Mouse (Mus musculus) G1E (cell line): Measurements from ENCODE around the gene Fbln1.

Source experiments
- CTCF ChIP-seq: IDR thresholded peaks from 2 replicates; pipeline ENCODE4 v1.5.1; 2012; ENCODE audit warnings: low read depth, low read length, inconsistent platforms, mixed read lengths
- GATA1 ChIP-seq: IDR thresholded peaks from 2 replicates; pipeline ENCODE4 v1.6.1; 2012; ENCODE audit warnings: borderline replicate concordance, low read length, inconsistent platforms, mixed read lengths

DNA sequence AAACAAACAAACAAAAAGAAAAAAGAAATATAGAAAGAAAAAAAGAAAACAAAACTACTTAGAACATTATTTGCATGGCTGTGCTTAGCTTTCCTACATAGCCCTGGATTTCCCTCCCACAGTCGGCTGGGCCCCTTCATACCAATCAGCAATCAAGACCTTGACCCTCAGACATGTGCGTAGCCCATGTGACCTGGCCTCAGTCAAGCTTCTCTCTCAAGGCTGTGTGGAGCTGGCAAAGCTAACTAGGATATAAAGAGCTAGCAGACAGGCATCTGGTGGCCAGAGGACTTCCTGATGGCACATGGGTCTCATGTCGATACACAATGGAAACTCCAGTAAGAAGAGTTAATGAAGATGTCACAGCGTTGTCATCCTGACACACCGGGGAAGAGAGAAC is 123.3 kb downstream of the Fbln1 start:
- TF ChIP-seq CTCF, result no peak
- TF ChIP-seq GATA1, result no peak
